In the genomic region with DNA sequence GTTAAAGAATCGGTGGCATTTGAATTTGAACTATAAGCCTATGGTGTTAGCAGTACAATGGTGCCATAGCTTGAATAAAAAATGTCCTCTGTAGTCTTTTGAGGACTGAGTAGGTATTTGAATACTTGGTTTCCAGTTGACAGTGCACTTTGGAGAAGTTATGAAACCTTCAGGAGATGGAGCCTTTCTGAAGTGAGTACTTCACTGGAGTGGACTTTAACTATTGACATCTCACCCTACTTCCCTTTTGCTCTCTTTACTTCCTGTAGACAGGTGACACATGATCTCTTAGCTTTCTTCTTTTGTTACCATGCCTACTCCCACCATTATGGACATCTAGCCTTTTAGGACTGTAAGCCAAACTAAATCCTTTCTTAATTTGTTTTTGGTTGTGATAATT, we compare ENCODE assay signal across 36 mouse cellular contexts.
"Had no signal": no experiment of that assay in that cellular context is flagged by ENCODE, and none has a peak within 500 bp of the region (broad histone marks: within the 10 kb centered on the region; RNA-seq: fewer than 3 reads in every experiment).

No protein-coding gene starts in this region.

- H3K4me3 ChIP-seq: heart, adult 2 months; heart, embryonic 10.5 days; heart, embryonic 12.5 days; heart, embryonic 13.5 days; heart, embryonic 15.5 days; hindbrain, embryonic 10.5 days; hindbrain, embryonic 12.5 days; hindbrain, embryonic 13.5 days; hindbrain, embryonic 15.5 days; intestine, embryonic 15.5 days; kidney, embryonic 15.5 days; layer of hippocampus, adult 2 months had no signal

- H3K4me1 ChIP-seq: heart, embryonic 10.5 days; heart, embryonic 12.5 days; heart, embryonic 13.5 days; heart, embryonic 15.5 days; hindbrain, embryonic 10.5 days; hindbrain, embryonic 12.5 days; hindbrain, embryonic 13.5 days; hindbrain, embryonic 15.5 days; intestine, embryonic 15.5 days; kidney, embryonic 15.5 days had no signal

- H3K36me3 ChIP-seq: heart, embryonic 10.5 days; heart, embryonic 12.5 days; heart, embryonic 13.5 days; heart, embryonic 15.5 days; hindbrain, embryonic 10.5 days; hindbrain, embryonic 12.5 days; hindbrain, embryonic 13.5 days; hindbrain, embryonic 15.5 days; intestine, embryonic 15.5 days; kidney, embryonic 15.5 days had no signal

- H3K9me3 ChIP-seq: heart, embryonic 10.5 days; heart, embryonic 12.5 days; heart, embryonic 13.5 days; heart, embryonic 15.5 days; hindbrain, embryonic 10.5 days; hindbrain, embryonic 12.5 days; hindbrain, embryonic 13.5 days; hindbrain, embryonic 15.5 days; intestine, embryonic 15.5 days; kidney, embryonic 15.5 days had no signal

- H3K9ac ChIP-seq: heart, embryonic 12.5 days; heart, embryonic 13.5 days; heart, embryonic 15.5 days; hindbrain, embryonic 12.5 days; hindbrain, embryonic 13.5 days; hindbrain, embryonic 14.5 days; hindbrain, embryonic 15.5 days; intestine, embryonic 15.5 days; kidney, embryonic 15.5 days had no signal

- DNase-seq: heart, adult 18-20 months; heart, adult 2 months; heart, postnatal 10 days; heart, postnatal 14 days; heart, postnatal 36 days; heart, postnatal 4 days; kidney, adult 11 months; kidney, adult 18-20 months; kidney, adult 2 months; kidney, adult 8-10 months; kidney, adult 9 months; kidney, postnatal 10 days; kidney, postnatal 14 days; kidney, postnatal 25 days; kidney, postnatal 36 days; kidney, postnatal 4 days; layer of hippocampus, adult 9-11 months had no signal

- H3K4me2 ChIP-seq: heart, embryonic 11.5 days; heart, embryonic 12.5 days; heart, embryonic 13.5 days; heart, embryonic 15.5 days; hindbrain, embryonic 12.5 days; hindbrain, embryonic 13.5 days; hindbrain, embryonic 14.5 days; hindbrain, embryonic 15.5 days; intestine, embryonic 15.5 days; kidney, embryonic 15.5 days had no signal

- ATAC-seq: hindbrain, embryonic 16.5 days; hindbrain, postnatal 0 days; inflammation-experienced regulatory T-cells, adult 6 months; intestine, embryonic 15.5 days; intestine, embryonic 16.5 days; intestine, postnatal 0 days had no signal

- H3K27ac ChIP-seq: heart, adult 2 months; heart, embryonic 10.5 days; heart, embryonic 13.5 days; heart, embryonic 15.5 days; hindbrain, embryonic 10.5 days; hindbrain, embryonic 12.5 days; hindbrain, embryonic 13.5 days; hindbrain, embryonic 14.5 days; hindbrain, embryonic 15.5 days; hindbrain, postnatal 0 days; intestine, embryonic 15.5 days; kidney, embryonic 15.5 days; kidney, postnatal 0 days; layer of hippocampus, adult 2 months had no signal

- H3K27me3 ChIP-seq: heart, embryonic 12.5 days; heart, embryonic 13.5 days; heart, embryonic 15.5 days; hindbrain, embryonic 12.5 days; hindbrain, embryonic 13.5 days; hindbrain, embryonic 15.5 days; intestine, embryonic 15.5 days; kidney, embryonic 15.5 days had no signal
